Mouse (Mus musculus): ENCODE results near the gene Nup54. TPM values are rescaled to one million over a fixed set of nuclear protein-coding genes. Genes with fewer than 3 reads are reported as not detected.
A peak's percentile ranks its signal among the peaks of the same experiment; 100 is the strongest.

Gene Nup54
- total and polyA plus RNA-seq, 2 experiments from 2014 or later = 43.7 to 94.5 TPM

DNA sequence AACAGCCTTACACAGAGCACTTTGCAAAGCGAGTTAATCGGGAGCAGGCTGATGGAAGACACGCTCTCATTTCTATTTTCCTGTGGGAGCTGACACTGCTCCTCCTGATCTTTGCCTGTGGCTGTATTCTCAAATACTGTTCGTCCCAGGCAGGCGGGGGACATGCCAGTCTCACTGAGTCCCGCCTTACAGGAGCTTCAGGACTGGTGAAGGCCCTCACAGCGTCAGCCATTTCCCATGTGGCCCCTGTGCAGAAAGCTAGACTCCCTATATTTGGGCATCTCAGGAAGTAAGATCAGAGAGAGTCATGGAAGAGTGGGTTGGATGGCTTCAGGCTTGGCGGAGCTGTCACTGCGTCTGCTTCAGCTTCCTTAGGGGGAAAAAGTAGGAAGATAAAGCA, 32.2 kb downstream of the Nup54 start:
- H3K36me3 ChIP-seq (ENCODE audit: insufficient read depth) = no peaks in the 10 kb centered on the region
- H3K9ac ChIP-seq = no peak overlapping the region
- H3K9me3 ChIP-seq (ENCODE audit: low read length) = no peaks in the 10 kb centered on the region
- H3K27me3 ChIP-seq (ENCODE audit: insufficient read depth, low read length) = no peaks in the 10 kb centered on the region
- TF ChIP-seq CTCF (IDR thresholded peaks at IDR 0.05; ENCODE audit: low read depth) = no peak
- no peak overlapping the region for H3K27ac ChIP-seq (ENCODE audit: low read depth, low read length)
- no peak overlapping the region for H3K4me2 ChIP-seq (ENCODE audit: low read depth)
- no peak overlapping the region for H3K4me3 ChIP-seq (ENCODE audit: low read depth, low read length)
- DNase-seq (no peak), ATAC-seq (no peak)
- no peaks in the 10 kb centered on the region for H3K4me1 ChIP-seq (ENCODE audit: insufficient read depth)
- WGBS = 81% methylated on average over 9 of the region's 9 CpGs

- Histone ChIP-seq H3K4me3 (ENCODE audit: low read depth, low read length) (no peak overlapping the region), H3K4me1 (ENCODE audit: insufficient read depth) (no peaks in the 10 kb centered on the region), H3K9me3 (ENCODE audit: low read length) (no peaks in the 10 kb centered on the region), H3K4me2 (ENCODE audit: low read depth) (no peak overlapping the region), H3K27ac (ENCODE audit: low read depth, low read length) (no peak overlapping the region), H3K9ac (no peak overlapping the region), H3K27me3 (ENCODE audit: insufficient read depth, low read length) (no peaks in the 10 kb centered on the region), H3K36me3 (ENCODE audit: insufficient read depth) (no peaks in the 10 kb centered on the region)
- peak; percentile 67 for DNase-seq
- 24% methylated on average over 5 of the region's 5 CpGs for WGBS
- peak; percentile 73 for ATAC-seq
- peak; percentile 67 for TF ChIP-seq CTCF (IDR thresholded peaks at IDR 0.05; ENCODE audit: low read depth)
Observed at GRCm38 (mm10) chr5:92398153-92398552, 36.9 kb downstream of the Nup54 start.

DNA sequence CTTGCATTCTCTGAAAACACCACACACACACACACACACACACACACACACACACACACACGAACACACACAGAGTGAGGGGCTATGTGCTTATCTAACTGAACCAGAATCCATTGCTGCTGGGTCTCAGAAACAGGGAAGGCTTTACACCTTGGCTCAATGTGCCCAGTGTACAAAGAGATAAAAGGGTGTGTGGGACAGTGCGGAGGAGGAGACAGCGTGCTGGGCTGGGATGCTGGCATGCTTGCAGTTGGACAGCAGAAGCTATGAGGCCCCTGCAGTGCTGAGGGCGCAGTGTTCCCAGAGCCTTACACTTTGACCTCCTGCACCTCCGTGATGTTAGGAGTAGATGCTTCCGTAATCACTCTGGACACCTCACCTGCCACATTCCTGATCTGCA, 38.5 kb downstream of the Nup54 start:
- Histone ChIP-seq H3K4me3 (ENCODE audit: low read depth, low read length) (no peak overlapping the region), H3K27ac (ENCODE audit: low read depth, low read length) (no peak overlapping the region), H3K4me2 (ENCODE audit: low read depth) (no peak overlapping the region), H3K27me3 (ENCODE audit: insufficient read depth, low read length) (no peaks in the 10 kb centered on the region), H3K4me1 (ENCODE audit: insufficient read depth) (no peaks in the 10 kb centered on the region), H3K9ac (no peak overlapping the region), H3K9me3 (ENCODE audit: low read length) (no peaks in the 10 kb centered on the region), H3K36me3 (ENCODE audit: insufficient read depth) (no peaks in the 10 kb centered on the region)
- 88% methylated on average over 6 of the region's 6 CpGs for WGBS
- ATAC-seq (no peak), DNase-seq (no peak)
- no peak for TF ChIP-seq CTCF (IDR thresholded peaks at IDR 0.05; ENCODE audit: low read depth)

GRCm38 (mm10) chr5:92395764-92396163, 39.3 kb downstream of the Nup54 start:
- WGBS = 87% methylated on average over 3 of the region's 3 CpGs
- ATAC-seq (no peak), DNase-seq (no peak)
- no peak overlapping the region for H3K4me3 ChIP-seq (ENCODE audit: low read depth, low read length)
- H3K9ac ChIP-seq = no peak overlapping the region
- H3K27ac ChIP-seq (ENCODE audit: low read depth, low read length) = no peak overlapping the region
- no peak overlapping the region for H3K4me2 ChIP-seq (ENCODE audit: low read depth)
- H3K4me1 ChIP-seq (ENCODE audit: insufficient read depth) = no peaks in the 10 kb centered on the region
- no peak for TF ChIP-seq CTCF (IDR thresholded peaks at IDR 0.05; ENCODE audit: low read depth)
- no peaks in the 10 kb centered on the region for H3K27me3 ChIP-seq (ENCODE audit: insufficient read depth, low read length)
- no peaks in the 10 kb centered on the region for H3K9me3 ChIP-seq (ENCODE audit: low read length)
- no peaks in the 10 kb centered on the region for H3K36me3 ChIP-seq (ENCODE audit: insufficient read depth)

GRCm38 (mm10) chr5:92393863-92394262, 41.2 kb downstream of the Nup54 start:
- no peak overlapping the region for H3K9ac ChIP-seq
- 54% methylated on average over 10 of the region's 10 CpGs for WGBS
- H3K9me3 ChIP-seq (ENCODE audit: low read length) = no peaks in the 10 kb centered on the region
- ATAC-seq (no peak), DNase-seq (no peak)
- no peak overlapping the region for H3K4me3 ChIP-seq (ENCODE audit: low read depth, low read length)
- no peak overlapping the region for H3K4me2 ChIP-seq (ENCODE audit: low read depth)
- H3K4me1 ChIP-seq (ENCODE audit: insufficient read depth) = no peaks in the 10 kb centered on the region
- H3K27me3 ChIP-seq (ENCODE audit: insufficient read depth, low read length) = peaks cover 4% of the 10 kb centered on the region; the same call in 1 of the 2 replicates
- no peak for TF ChIP-seq CTCF (IDR thresholded peaks at IDR 0.05; ENCODE audit: low read depth)
- no peak overlapping the region for H3K27ac ChIP-seq (ENCODE audit: low read depth, low read length)
- no peaks in the 10 kb centered on the region for H3K36me3 ChIP-seq (ENCODE audit: insufficient read depth)

DNA sequence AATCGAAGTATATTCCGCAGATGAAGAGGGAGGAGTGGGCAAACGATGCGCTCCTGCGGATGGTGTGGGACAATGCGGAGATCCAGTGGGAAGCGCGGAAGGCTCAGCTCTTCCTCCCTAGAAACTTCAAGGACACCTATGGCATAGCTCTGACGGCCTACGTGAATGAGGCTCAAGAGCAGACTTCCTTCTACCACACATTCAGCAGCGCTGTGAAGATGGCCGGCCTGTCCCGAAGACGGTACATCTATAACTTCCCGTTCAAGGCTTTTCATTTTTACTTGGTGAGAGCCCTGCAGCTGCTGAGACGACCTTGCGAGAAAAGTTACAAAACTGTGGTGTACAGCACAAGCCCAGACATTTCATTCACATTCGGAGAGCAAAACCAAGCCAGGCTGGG, 42.5 kb downstream of the Nup54 start:
- peak overlapping the region; percentile 4; the same call in 1 of the 2 replicates for H3K4me3 ChIP-seq (ENCODE audit: low read depth, low read length)
- H3K9ac ChIP-seq = no peak overlapping the region
- TF ChIP-seq CTCF (IDR thresholded peaks at IDR 0.05; ENCODE audit: low read depth) = no peak
- H3K4me2 ChIP-seq (ENCODE audit: low read depth) = peak overlapping the region; percentile 28; the same call in 1 of the 2 replicates
- H3K36me3 ChIP-seq (ENCODE audit: insufficient read depth) = no peaks in the 10 kb centered on the region
- no peaks in the 10 kb centered on the region for H3K9me3 ChIP-seq (ENCODE audit: low read length)
- ATAC-seq (no peak), DNase-seq (no peak)
- peaks cover 4% of the 10 kb centered on the region; the same call in 1 of the 2 replicates for H3K27me3 ChIP-seq (ENCODE audit: insufficient read depth, low read length)
- H3K4me1 ChIP-seq (ENCODE audit: insufficient read depth) = no peaks in the 10 kb centered on the region
- WGBS = 47% methylated on average over 18 of the region's 18 CpGs
- no peak overlapping the region for H3K27ac ChIP-seq (ENCODE audit: low read depth, low read length)

- H3K9me3 ChIP-seq (ENCODE audit: low read length) = no peaks in the 10 kb centered on the region
- peaks cover 4% of the 10 kb centered on the region; the same call in 1 of the 2 replicates for H3K27me3 ChIP-seq (ENCODE audit: insufficient read depth, low read length)
- H3K4me2 ChIP-seq (ENCODE audit: low read depth) = no peak overlapping the region
- no peak for TF ChIP-seq CTCF (IDR thresholded peaks at IDR 0.05; ENCODE audit: low read depth)
- H3K36me3 ChIP-seq (ENCODE audit: insufficient read depth) = no peaks in the 10 kb centered on the region
- ATAC-seq (no peak), DNase-seq (no peak)
- H3K9ac ChIP-seq = no peak overlapping the region
- 67% methylated on average over 8 of the region's 8 CpGs for WGBS
- no peak overlapping the region for H3K4me3 ChIP-seq (ENCODE audit: low read depth, low read length)
- H3K4me1 ChIP-seq (ENCODE audit: insufficient read depth) = no peaks in the 10 kb centered on the region
- no peak overlapping the region for H3K27ac ChIP-seq (ENCODE audit: low read depth, low read length)
Observed at GRCm38 (mm10) chr5:92390615-92391014, 44.4 kb downstream of the Nup54 start.

Data from forebrain, postnatal 0 days (tissue).